Mouse (Mus musculus): ENCODE measurements around the gene Slc48a1. TPM values are rescaled to one million over a fixed set of nuclear protein-coding genes. Genes with fewer than 3 reads are reported as not detected.

The Slc48a1 gene
- polyA plus RNA-seq, 1 experiment = 52.7 TPM

DNA sequence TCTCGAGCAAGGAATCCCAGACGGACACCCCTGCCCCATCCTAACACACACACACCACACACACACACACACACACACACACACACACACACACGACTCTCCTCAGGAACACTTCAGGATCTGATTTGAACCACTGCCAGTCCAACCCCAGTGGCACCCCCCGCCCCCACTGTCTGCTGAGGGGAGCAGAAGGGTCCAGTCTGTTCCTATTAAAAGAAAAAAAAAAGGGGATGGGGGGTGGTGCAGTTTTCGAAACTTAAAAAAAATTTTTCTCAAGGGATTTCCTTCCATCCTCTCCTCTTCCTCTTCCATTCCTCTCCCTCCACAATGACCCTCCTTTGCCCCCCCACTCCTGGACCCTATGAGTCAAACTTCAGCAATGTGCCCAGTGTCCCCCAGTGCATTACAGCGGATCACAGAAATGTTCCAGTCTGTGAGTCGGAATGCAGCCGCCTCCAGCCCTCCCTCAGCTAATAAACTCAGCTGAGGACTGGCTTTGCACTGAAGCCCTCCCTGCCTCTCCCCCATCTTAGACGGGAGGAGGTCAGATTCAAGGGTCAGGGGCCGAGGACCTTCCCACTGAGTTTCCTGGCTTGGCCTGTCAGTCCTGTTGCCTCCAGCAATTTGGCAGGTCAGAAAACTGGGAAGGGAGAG lies 53.8 kb downstream of the Slc48a1 start:
- TF ChIP-seq CEBPB (IDR thresholded peaks at IDR 0.05; ENCODE audit: insufficient read depth, poor library complexity, severe bottlenecking) = no peak
- no peak for TF ChIP-seq MYOG (IDR thresholded peaks at IDR 0.05; ENCODE audit: control insufficient read depth in 1 of 3, insufficient read depth in 1 of 3, insufficient read length in 2 of 3, low read depth in 2 of 3)
- no peak for TF ChIP-seq USF1 (IDR thresholded peaks at IDR 0.05; ENCODE audit: low read depth)
- TF ChIP-seq POLR2AphosphoS2 (IDR thresholded peaks at IDR 0.05; ENCODE audit: insufficient read length, low read depth) = no peak
- TF ChIP-seq TCF3 (IDR thresholded peaks at IDR 0.05; ENCODE audit: insufficient read length, low read depth) = no peak
- TF ChIP-seq TCF12 (IDR thresholded peaks at IDR 0.05; ENCODE audit: insufficient read depth, poor library complexity, severe bottlenecking) = no peak
- no peak for TF ChIP-seq REST (IDR thresholded peaks at IDR 0.05; ENCODE audit: insufficient read depth, insufficient read length)
- no peak for TF ChIP-seq POLR2A (IDR thresholded peaks at IDR 0.05; ENCODE audit: insufficient read length, low read depth)
- TF ChIP-seq E2F4 (IDR thresholded peaks at IDR 0.05; ENCODE audit: insufficient read depth) = no peak
- TF ChIP-seq MYOD1 (IDR thresholded peaks at IDR 0.05; ENCODE audit: control insufficient read depth in 1 of 3, insufficient read length in 2 of 3, low read depth in 2 of 3) = no peak
- TF ChIP-seq SRF (IDR thresholded peaks at IDR 0.05; ENCODE audit: control insufficient read depth, insufficient read length, low read depth) = no peak
- no peak for TF ChIP-seq MAX (IDR thresholded peaks at IDR 0.05; ENCODE audit: low read depth)
- H3K4me2 ChIP-seq (ENCODE audit: low read depth) = peak overlapping the region; percentile 96
- no peaks in the 10 kb centered on the region for H3K36me3 ChIP-seq (ENCODE audit: control insufficient read depth, insufficient read depth)
- H3K4me3 ChIP-seq = peak overlapping the region; percentile 51
- peak overlapping the region; percentile 68 for H3ac ChIP-seq (ENCODE audit: control insufficient read depth, insufficient read length)
- H3K79me2 ChIP-seq (ENCODE audit: control insufficient read depth, insufficient read depth) = peaks cover 33% of the 10 kb centered on the region
- no peaks in the 10 kb centered on the region for H3K27me3 ChIP-seq (ENCODE audit: control insufficient read depth, insufficient read depth, insufficient read length)

DNA sequence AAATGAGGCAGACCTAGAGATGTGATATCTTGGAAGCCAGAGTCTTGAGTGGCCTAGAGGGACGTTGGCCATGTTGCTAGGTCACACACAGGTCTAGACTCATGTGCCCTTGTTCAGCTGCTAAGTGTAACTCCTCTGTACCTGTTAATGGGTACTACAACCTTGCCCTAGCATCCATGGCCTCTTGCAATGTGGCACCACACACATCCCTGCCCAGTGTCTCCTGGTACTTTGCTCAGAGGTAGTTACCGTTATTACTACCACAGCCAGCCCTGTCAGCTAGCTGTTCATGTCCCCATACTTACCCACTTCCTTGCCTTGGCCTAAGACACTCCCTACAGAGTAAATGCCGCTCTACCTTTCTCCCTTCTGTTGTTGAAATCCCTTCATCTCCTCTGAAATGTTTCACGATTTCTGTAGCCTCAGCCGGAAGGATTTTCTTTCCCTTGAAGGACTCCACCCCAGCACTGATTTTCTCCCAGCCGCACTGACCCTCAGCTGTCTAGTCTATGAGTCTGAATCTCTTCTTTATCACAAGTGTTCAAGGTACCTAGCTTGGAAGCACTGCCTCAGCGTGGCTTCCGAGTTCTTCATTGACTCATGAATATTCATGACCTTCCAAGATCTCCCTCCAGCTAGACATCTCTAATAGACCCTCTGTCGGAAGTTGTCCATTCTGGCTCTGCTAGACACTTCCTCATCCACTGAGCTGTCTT lies 54.6 kb downstream of the Slc48a1 start:
- no peak for TF ChIP-seq MYOG (IDR thresholded peaks at IDR 0.05; ENCODE audit: control insufficient read depth in 1 of 3, insufficient read depth in 1 of 3, insufficient read length in 2 of 3, low read depth in 2 of 3)
- TF ChIP-seq POLR2A (IDR thresholded peaks at IDR 0.05; ENCODE audit: insufficient read length, low read depth) = no peak
- TF ChIP-seq POLR2AphosphoS2 (IDR thresholded peaks at IDR 0.05; ENCODE audit: insufficient read length, low read depth) = no peak
- no peak for TF ChIP-seq TCF3 (IDR thresholded peaks at IDR 0.05; ENCODE audit: insufficient read length, low read depth)
- TF ChIP-seq REST (IDR thresholded peaks at IDR 0.05; ENCODE audit: insufficient read depth, insufficient read length) = no peak
- no peak for TF ChIP-seq CEBPB (IDR thresholded peaks at IDR 0.05; ENCODE audit: insufficient read depth, poor library complexity, severe bottlenecking)
- TF ChIP-seq SRF (IDR thresholded peaks at IDR 0.05; ENCODE audit: control insufficient read depth, insufficient read length, low read depth) = no peak
- TF ChIP-seq E2F4 (IDR thresholded peaks at IDR 0.05; ENCODE audit: insufficient read depth) = no peak
- no peak for TF ChIP-seq MAX (IDR thresholded peaks at IDR 0.05; ENCODE audit: low read depth)
- TF ChIP-seq MYOD1 (IDR thresholded peaks at IDR 0.05; ENCODE audit: control insufficient read depth in 1 of 3, insufficient read length in 2 of 3, low read depth in 2 of 3) = no peak
- no peak for TF ChIP-seq TCF12 (IDR thresholded peaks at IDR 0.05; ENCODE audit: insufficient read depth, poor library complexity, severe bottlenecking)
- TF ChIP-seq USF1 (IDR thresholded peaks at IDR 0.05; ENCODE audit: low read depth) = no peak
- Histone ChIP-seq H3ac (ENCODE audit: control insufficient read depth, insufficient read length) (no peak overlapping the region), H3K4me3 (peak overlapping the region; percentile 51), H3K79me2 (ENCODE audit: control insufficient read depth, insufficient read depth) (peaks cover 32% of the 10 kb centered on the region), H3K27me3 (ENCODE audit: control insufficient read depth, insufficient read depth, insufficient read length) (no peaks in the 10 kb centered on the region), H3K4me2 (ENCODE audit: low read depth) (peak overlapping the region; percentile 96), H3K36me3 (ENCODE audit: control insufficient read depth, insufficient read depth) (no peaks in the 10 kb centered on the region)

DNA sequence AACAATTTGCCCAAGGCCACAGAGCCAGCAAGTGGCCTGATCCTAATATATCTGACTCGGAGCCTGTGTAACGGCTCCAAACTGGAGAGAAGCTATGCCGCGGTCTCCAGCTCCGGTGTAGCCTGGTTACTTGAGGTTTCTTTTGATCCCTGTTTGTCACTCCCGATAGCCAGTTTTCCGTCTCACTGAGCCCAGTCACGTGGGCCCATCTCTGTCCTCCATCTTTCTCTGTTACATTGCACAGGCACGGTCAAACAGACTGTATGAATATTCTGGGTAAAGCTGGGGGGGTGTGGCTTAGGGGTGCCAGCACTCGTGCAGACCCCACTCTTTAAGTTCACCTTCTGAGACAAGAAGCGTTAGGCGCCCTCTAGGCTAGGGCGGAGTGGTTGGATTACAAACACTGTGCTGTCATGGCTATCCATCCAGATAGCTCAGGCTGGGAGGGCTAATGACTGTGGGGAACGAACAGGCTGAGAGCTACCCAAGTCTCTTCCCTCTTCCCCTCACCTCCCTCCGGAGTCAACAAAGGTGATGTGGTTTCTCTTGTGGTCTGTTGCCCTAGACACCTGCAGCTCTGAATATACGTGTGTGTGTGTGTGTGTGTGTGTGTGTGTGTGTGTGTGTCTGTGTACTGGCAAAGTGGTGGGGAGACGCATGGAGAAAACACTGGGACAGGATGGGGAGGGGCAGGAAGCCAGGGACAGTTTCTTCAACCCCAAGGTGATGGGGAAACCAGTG lies 58.0 kb downstream of the Slc48a1 start:
- H3K4me2 ChIP-seq (ENCODE audit: low read depth) = no peak overlapping the region
- H3K79me2 ChIP-seq (ENCODE audit: control insufficient read depth, insufficient read depth) = peaks cover 5% of the 10 kb centered on the region
- TF ChIP-seq CEBPB (IDR thresholded peaks at IDR 0.05; ENCODE audit: insufficient read depth, poor library complexity, severe bottlenecking) (no peak), E2F4 (IDR thresholded peaks at IDR 0.05; ENCODE audit: insufficient read depth) (no peak), TCF12 (IDR thresholded peaks at IDR 0.05; ENCODE audit: insufficient read depth, poor library complexity, severe bottlenecking) (no peak)
- no peak overlapping the region for H3ac ChIP-seq (ENCODE audit: control insufficient read depth, insufficient read length)
- no peaks in the 10 kb centered on the region for H3K27me3 ChIP-seq (ENCODE audit: control insufficient read depth, insufficient read depth, insufficient read length)
- H3K36me3 ChIP-seq (ENCODE audit: control insufficient read depth, insufficient read depth) = no peaks in the 10 kb centered on the region
- no peak overlapping the region for H3K4me3 ChIP-seq

DNA sequence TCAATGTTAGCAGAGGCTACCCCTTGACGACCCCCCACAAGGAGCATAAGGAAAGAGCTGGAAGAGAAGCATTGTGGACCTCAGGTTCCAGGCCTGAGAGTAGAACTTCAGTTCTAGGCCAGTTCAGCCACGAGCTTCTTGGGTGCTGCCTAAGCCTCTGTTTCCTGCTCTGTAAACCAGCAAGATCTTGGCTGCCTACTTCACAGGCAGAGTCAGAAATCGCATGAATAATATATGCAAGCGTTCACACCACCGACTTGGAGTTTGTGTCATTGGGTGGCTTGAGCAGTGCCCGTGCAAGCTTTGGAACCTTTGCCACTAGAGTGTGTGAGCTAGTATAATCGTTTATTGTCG lies 58.6 kb downstream of the Slc48a1 start:
- H3K27me3 ChIP-seq (ENCODE audit: control insufficient read depth, insufficient read depth, insufficient read length) = no peaks in the 10 kb centered on the region
- H3K79me2 ChIP-seq (ENCODE audit: control insufficient read depth, insufficient read depth) = peaks cover 3% of the 10 kb centered on the region
- TF ChIP-seq MAX (IDR thresholded peaks at IDR 0.05; ENCODE audit: low read depth) = no peak
- no peak for TF ChIP-seq E2F4 (IDR thresholded peaks at IDR 0.05; ENCODE audit: insufficient read depth)
- no peak for TF ChIP-seq POLR2AphosphoS2 (IDR thresholded peaks at IDR 0.05; ENCODE audit: insufficient read length, low read depth)
- TF ChIP-seq MYOG (IDR thresholded peaks at IDR 0.05; ENCODE audit: control insufficient read depth in 1 of 3, insufficient read depth in 1 of 3, insufficient read length in 2 of 3, low read depth in 2 of 3) = no peak
- no peak for TF ChIP-seq REST (IDR thresholded peaks at IDR 0.05; ENCODE audit: insufficient read depth, insufficient read length)
- no peak for TF ChIP-seq USF1 (IDR thresholded peaks at IDR 0.05; ENCODE audit: low read depth)
- TF ChIP-seq MYOD1 (IDR thresholded peaks at IDR 0.05; ENCODE audit: control insufficient read depth in 1 of 3, insufficient read length in 2 of 3, low read depth in 2 of 3) = no peak
- TF ChIP-seq CEBPB (IDR thresholded peaks at IDR 0.05; ENCODE audit: insufficient read depth, poor library complexity, severe bottlenecking) = no peak
- no peak for TF ChIP-seq SRF (IDR thresholded peaks at IDR 0.05; ENCODE audit: control insufficient read depth, insufficient read length, low read depth)
- no peak overlapping the region for H3K4me2 ChIP-seq (ENCODE audit: low read depth)
- H3K36me3 ChIP-seq (ENCODE audit: control insufficient read depth, insufficient read depth) = no peaks in the 10 kb centered on the region
- no peak overlapping the region for H3K4me3 ChIP-seq
- no peak overlapping the region for H3ac ChIP-seq (ENCODE audit: control insufficient read depth, insufficient read length)

All from myocyte (in vitro differentiated cells).